Mouse (Mus musculus): Measurements from ENCODE around the gene Kcnq1.

DNA sequence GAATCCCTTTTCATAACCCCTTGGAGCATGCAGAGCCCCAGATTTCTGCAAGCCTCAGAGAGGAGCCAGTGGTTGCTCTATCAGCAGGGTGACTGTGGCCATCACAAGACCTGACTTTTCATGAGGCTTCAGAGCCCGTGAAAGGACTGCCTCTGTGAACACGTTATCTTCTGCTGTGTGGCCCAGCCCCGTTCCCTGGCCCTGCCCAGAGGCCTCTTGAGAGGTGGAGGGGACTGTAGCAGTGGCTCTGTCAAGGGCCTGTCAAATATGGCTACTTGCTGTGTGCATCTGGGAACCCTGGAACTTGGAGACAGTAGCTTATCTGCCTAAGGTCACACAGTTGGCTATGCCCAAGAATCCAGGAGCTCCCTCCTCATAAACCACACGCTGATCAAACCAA is 5.6 kb downstream of the Kcnq1 start:
- TF ChIP-seq POLR2A (IDR thresholded peaks at IDR 0.05; ENCODE audit: low read depth, low read length) (no peak), CTCF (IDR thresholded peaks at IDR 0.05; ENCODE audit: extremely low read depth, insufficient read depth, insufficient read length, insufficient replicate concordance) (no peak)
